In the genomic region with DNA sequence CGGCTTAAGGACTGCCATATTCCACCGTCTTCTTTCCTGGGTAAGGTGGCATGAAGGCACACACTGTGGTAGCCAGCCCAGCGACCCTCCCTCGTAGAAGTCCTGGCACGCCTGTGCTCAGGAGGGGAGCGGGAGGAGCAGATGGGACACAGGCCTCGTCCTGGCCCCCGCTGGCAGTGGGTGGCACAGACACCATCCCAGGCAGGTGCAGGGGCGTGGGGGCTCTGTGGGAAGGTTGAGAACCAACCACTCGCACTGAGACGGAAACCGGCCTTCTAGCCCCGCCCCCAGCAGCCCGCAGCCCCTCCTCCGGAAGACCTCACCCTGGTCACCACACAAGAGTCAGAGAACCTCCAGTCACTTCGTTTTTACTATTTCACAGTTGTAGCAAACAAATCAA, we compare ENCODE assay signal across 8 mouse cellular contexts. TPM values are rescaled to one million over a fixed set of nuclear protein-coding genes. Genes with fewer than 3 reads are reported as not detected.
DNase-seq lines count a peak whose midpoint lies in the region; ATAC-seq and TF ChIP-seq lines count a peak whose summit lies in the region.

No protein-coding gene starts in this region.

- no peak overlapping the region for H3K4me3 ChIP-seq in heart, postnatal 0 days (ENCODE audit: low read depth, low read length)
- peak overlapping the region; percentile 19; the same call in 1 of the 2 replicates for H3K4me3 ChIP-seq in limb, embryonic 14.5 days (replicated peaks; ENCODE audit: low read length)
- H3K4me3 ChIP-seq in midbrain, embryonic 12.5 days, result peak overlapping the region; percentile 32
- H3K4me3 ChIP-seq in stomach, embryonic 15.5 days (replicated peaks), result peak overlapping the region; percentile 28

- 24% methylated on average over 16 of the region's 16 CpGs for WGBS in heart, postnatal 0 days
- WGBS in limb, embryonic 14.5 days, result 11% methylated on average over 16 of the region's 16 CpGs
- 10% methylated on average over 16 of the region's 16 CpGs for WGBS in midbrain, embryonic 12.5 days
- WGBS in stomach, embryonic 15.5 days, result 9% methylated on average over 16 of the region's 16 CpGs

- H3K4me1 ChIP-seq in heart, postnatal 0 days (ENCODE audit: control insufficient read depth, insufficient read depth), result no peaks in the 10 kb centered on the region
- H3K4me1 ChIP-seq in limb, embryonic 14.5 days (ENCODE audit: control insufficient read depth, insufficient read depth, low read length), result peaks cover 14% of the 10 kb centered on the region; the same call in 1 of the 2 replicates
- peaks cover 16% of the 10 kb centered on the region for H3K4me1 ChIP-seq in midbrain, embryonic 12.5 days
- peaks cover 17% of the 10 kb centered on the region for H3K4me1 ChIP-seq in stomach, embryonic 15.5 days

- no peaks in the 10 kb centered on the region for H3K9me3 ChIP-seq in heart, postnatal 0 days (replicated peaks; ENCODE audit: control insufficient read depth, low read length)
- no peaks in the 10 kb centered on the region for H3K9me3 ChIP-seq in limb, embryonic 14.5 days (ENCODE audit: control insufficient read depth, low read length)
- H3K9me3 ChIP-seq in midbrain, embryonic 12.5 days, result no peaks in the 10 kb centered on the region
- no peaks in the 10 kb centered on the region for H3K9me3 ChIP-seq in stomach, embryonic 15.5 days

- no peak overlapping the region for H3K9ac ChIP-seq in heart, postnatal 0 days (replicated peaks; ENCODE audit: low read depth, low read length)
- H3K9ac ChIP-seq in limb, embryonic 14.5 days (ENCODE audit: low read depth, low read length, severe bottlenecking), result 0 out of 2 replicates have a peak overlapping the region, but pooled peaks have one; percentile 34
- peak overlapping the region; percentile 37; the same call in 1 of the 2 replicates for H3K9ac ChIP-seq in midbrain, embryonic 12.5 days (replicated peaks)
- no peak overlapping the region for H3K9ac ChIP-seq in stomach, embryonic 15.5 days

- no peak for TF ChIP-seq EP300 in heart, postnatal 0 days (IDR thresholded peaks at IDR 0.05; ENCODE audit: low read depth)

- H3K36me3 ChIP-seq in heart, postnatal 0 days (replicated peaks; ENCODE audit: control insufficient read depth, insufficient read depth, low read length), result peaks cover 45% of the 10 kb centered on the region
- H3K36me3 ChIP-seq in limb, embryonic 14.5 days (ENCODE audit: control insufficient read depth, insufficient read depth, low read length), result peaks cover 43% of the 10 kb centered on the region
- peaks cover 43% of the 10 kb centered on the region for H3K36me3 ChIP-seq in midbrain, embryonic 12.5 days
- peaks cover 37% of the 10 kb centered on the region for H3K36me3 ChIP-seq in stomach, embryonic 15.5 days

- H3K4me2 ChIP-seq in heart, postnatal 0 days (ENCODE audit: low read depth, low read length), result peak overlapping the region; percentile 10
- peak overlapping the region; percentile 43 for H3K4me2 ChIP-seq in limb, embryonic 14.5 days (replicated peaks; ENCODE audit: low read depth, low read length, severe bottlenecking)
- H3K4me2 ChIP-seq in midbrain, embryonic 12.5 days (replicated peaks), result peak overlapping the region; percentile 55
- H3K4me2 ChIP-seq in stomach, embryonic 15.5 days, result peak overlapping the region; percentile 54

- peak overlapping the region; percentile 43; the same call in 1 of the 2 replicates for H3K27ac ChIP-seq in heart, postnatal 0 days (ENCODE audit: low read depth)
- H3K27ac ChIP-seq in limb, embryonic 14.5 days (replicated peaks; ENCODE audit: low read depth, low read length), result no peak overlapping the region; the same call in 1 of the 2 replicates
- peak overlapping the region; percentile 43 for H3K27ac ChIP-seq in midbrain, embryonic 12.5 days (replicated peaks)
- peak overlapping the region; percentile 89 for H3K27ac ChIP-seq in stomach, embryonic 15.5 days

- TF ChIP-seq POLR2A in limb, embryonic 14.5 days (IDR thresholded peaks at IDR 0.05; ENCODE audit: borderline replicate concordance, extremely low read depth, insufficient read depth, insufficient read length), result no peak

- peak; percentile 33 for DNase-seq in kidney, adult 18-20 months
- no peak for DNase-seq in kidney, adult 8-10 months
- peak; percentile 57 to 73 for DNase-seq in cerebellum, postnatal 25 days
- DNase-seq in heart, postnatal 0 days (ENCODE audit: low spot score), result no peak
- DNase-seq in limb, embryonic 14.5 days (ENCODE audit: low spot score), result peak; percentile 28
- DNase-seq in MN1 (ENCODE audit: low spot score), result no peak

- no peak for ATAC-seq in heart, postnatal 0 days (ENCODE audit: insufficient read depth, low read depth)
- ATAC-seq in limb, embryonic 14.5 days (ENCODE audit: low FRiP score, low read depth), result no peak
- 0 out of 2 replicates have a peak, but pooled peaks have one; percentile 50 for ATAC-seq in midbrain, embryonic 12.5 days (ENCODE audit: low FRiP score, low read depth)
- ATAC-seq in stomach, embryonic 15.5 days (ENCODE audit: insufficient read depth, low FRiP score, low read depth), result 0 out of 2 replicates have a peak, but pooled peaks have one; percentile 32

- TF ChIP-seq CTCF in heart, postnatal 0 days (IDR thresholded peaks at IDR 0.05; ENCODE audit: low read depth), result no peak

- H3K27me3 ChIP-seq in heart, postnatal 0 days (ENCODE audit: control insufficient read depth, insufficient read depth, low read length), result no peaks in the 10 kb centered on the region
- no peaks in the 10 kb centered on the region for H3K27me3 ChIP-seq in limb, embryonic 14.5 days (ENCODE audit: control insufficient read depth, insufficient read depth, low read length)
- H3K27me3 ChIP-seq in midbrain, embryonic 12.5 days, result no peaks in the 10 kb centered on the region
- no peaks in the 10 kb centered on the region for H3K27me3 ChIP-seq in stomach, embryonic 15.5 days (replicated peaks)

RNA-seq across cellular contexts. Expression of gene Unc13d, which starts 0.5 kb away (rescaled TPM):
- 0.27 and 2.7 TPM in 2 replicates for total RNA-seq in heart, postnatal 0 days (2014; rRNA removed; ENCODE audit: low replicate concordance)
- 0.42 and 0.47 TPM in 2 replicates for polyA plus RNA-seq in heart, postnatal 0 days (2015; fragmentation: Nextera tagmentation; extraction: Ambion mirVana)
- polyA plus RNA-seq in limb, embryonic 14.5 days (2012; rRNA removed), result 4.1 and 4.3 TPM in 2 replicates
- 3.4 and 3.8 TPM in 2 replicates for polyA plus RNA-seq in limb, embryonic 14.5 days (2014; fragmentation: Nextera tagmentation; extraction: Ambion mirVana)
- polyA plus RNA-seq in midbrain, embryonic 12.5 days (2016; fragmentation: Nextera tagmentation; extraction: Ambion mirVana), result 0.92 and 1.3 TPM in 2 replicates
- polyA plus RNA-seq in stomach, embryonic 15.5 days (2015; fragmentation: Nextera tagmentation; extraction: Ambion mirVana), result 6.5 and 8.0 TPM in 2 replicates

RNA-seq across cellular contexts. Expression of gene Wbp2, which starts 8.6 kb away (rescaled TPM):
- total RNA-seq in heart, postnatal 0 days (2014; rRNA removed; ENCODE audit: low replicate concordance), result 113 and 120 TPM in 2 replicates
- 106 and 117 TPM in 2 replicates for polyA plus RNA-seq in heart, postnatal 0 days (2015; fragmentation: Nextera tagmentation; extraction: Ambion mirVana)
- 58.6 and 76.2 TPM in 2 replicates for polyA plus RNA-seq in limb, embryonic 14.5 days (2012; rRNA removed)
- 56.8 and 57.7 TPM in 2 replicates for polyA plus RNA-seq in limb, embryonic 14.5 days (2014; fragmentation: Nextera tagmentation; extraction: Ambion mirVana)
- 92.4 and 102 TPM in 2 replicates for polyA plus RNA-seq in midbrain, embryonic 12.5 days (2016; fragmentation: Nextera tagmentation; extraction: Ambion mirVana)
- 70.4 and 77.6 TPM in 2 replicates for polyA plus RNA-seq in stomach, embryonic 15.5 days (2015; fragmentation: Nextera tagmentation; extraction: Ambion mirVana)

RNA-seq across cellular contexts. Expression of gene Unk, which starts 48.1 kb away (rescaled TPM):
- total RNA-seq in heart, postnatal 0 days (2014; rRNA removed; ENCODE audit: low replicate concordance), result 23.1 and 26.1 TPM in 2 replicates
- 8.4 and 9.5 TPM in 2 replicates for polyA plus RNA-seq in heart, postnatal 0 days (2015; fragmentation: Nextera tagmentation; extraction: Ambion mirVana)
- polyA plus RNA-seq in limb, embryonic 14.5 days (2012; rRNA removed), result 80.3 and 99.4 TPM in 2 replicates
- polyA plus RNA-seq in limb, embryonic 14.5 days (2014; fragmentation: Nextera tagmentation; extraction: Ambion mirVana), result 33.1 and 39.2 TPM in 2 replicates
- 50.3 and 51.5 TPM in 2 replicates for polyA plus RNA-seq in midbrain, embryonic 12.5 days (2016; fragmentation: Nextera tagmentation; extraction: Ambion mirVana)
- 27.3 and 33.2 TPM in 2 replicates for polyA plus RNA-seq in stomach, embryonic 15.5 days (2015; fragmentation: Nextera tagmentation; extraction: Ambion mirVana)

RNA-seq across cellular contexts. Expression of gene Trim47, which starts 48.8 kb away (rescaled TPM):
- 89.0 and 104 TPM in 2 replicates for total RNA-seq in heart, postnatal 0 days (2014; rRNA removed; ENCODE audit: low replicate concordance)
- 42.8 and 43.9 TPM in 2 replicates for polyA plus RNA-seq in heart, postnatal 0 days (2015; fragmentation: Nextera tagmentation; extraction: Ambion mirVana)
- polyA plus RNA-seq in limb, embryonic 14.5 days (2012; rRNA removed), result 25.5 and 35.2 TPM in 2 replicates
- 25.1 and 28.5 TPM in 2 replicates for polyA plus RNA-seq in limb, embryonic 14.5 days (2014; fragmentation: Nextera tagmentation; extraction: Ambion mirVana)
- polyA plus RNA-seq in midbrain, embryonic 12.5 days (2016; fragmentation: Nextera tagmentation; extraction: Ambion mirVana), result 4.0 and 4.7 TPM in 2 replicates
- polyA plus RNA-seq in stomach, embryonic 15.5 days (2015; fragmentation: Nextera tagmentation; extraction: Ambion mirVana), result 27.6 and 30.9 TPM in 2 replicates

RNA-seq across cellular contexts. Expression of gene H3f3b, which starts 50.5 kb away (rescaled TPM):
- 365 and 410 TPM in 2 replicates for total RNA-seq in heart, postnatal 0 days (2014; rRNA removed; ENCODE audit: low replicate concordance)
- polyA plus RNA-seq in heart, postnatal 0 days (2015; fragmentation: Nextera tagmentation; extraction: Ambion mirVana), result 518 and 561 TPM in 2 replicates
- polyA plus RNA-seq in limb, embryonic 14.5 days (2012; rRNA removed), result 871 and 951 TPM in 2 replicates
- polyA plus RNA-seq in limb, embryonic 14.5 days (2014; fragmentation: Nextera tagmentation; extraction: Ambion mirVana), result 1,919 and 2,014 TPM in 2 replicates
- polyA plus RNA-seq in midbrain, embryonic 12.5 days (2016; fragmentation: Nextera tagmentation; extraction: Ambion mirVana), result 2,249 and 2,254 TPM in 2 replicates
- polyA plus RNA-seq in stomach, embryonic 15.5 days (2015; fragmentation: Nextera tagmentation; extraction: Ambion mirVana), result 1,577 and 1,755 TPM in 2 replicates

Comparison
In these comparisons a context has a peak if more than half of its experiments do, and no peak if none do; other contexts are left out.
1. DNase-seq: peak in kidney, adult 18-20 months (single experiment), cerebellum, postnatal 25 days (2 of 2) and limb, embryonic 14.5 days (single experiment); none in kidney, adult 8-10 months (0 of 2), heart, postnatal 0 days (single experiment) and MN1 (single experiment).
2. ATAC-seq: peak in midbrain, embryonic 12.5 days (single experiment) and stomach, embryonic 15.5 days (single experiment); none in heart, postnatal 0 days (single experiment) and limb, embryonic 14.5 days (single experiment).
3. H3K9ac ChIP-seq: peak in limb, embryonic 14.5 days (single experiment) and midbrain, embryonic 12.5 days (single experiment); none in heart, postnatal 0 days (single experiment) and stomach, embryonic 15.5 days (single experiment).
4. Peak in every context shown above with its lines, with median percentiles within 50 percentile points of each other: H3K4me2 ChIP-seq.